Mouse (Mus musculus): ENCODE measurements around the gene Hipk2.

DNA sequence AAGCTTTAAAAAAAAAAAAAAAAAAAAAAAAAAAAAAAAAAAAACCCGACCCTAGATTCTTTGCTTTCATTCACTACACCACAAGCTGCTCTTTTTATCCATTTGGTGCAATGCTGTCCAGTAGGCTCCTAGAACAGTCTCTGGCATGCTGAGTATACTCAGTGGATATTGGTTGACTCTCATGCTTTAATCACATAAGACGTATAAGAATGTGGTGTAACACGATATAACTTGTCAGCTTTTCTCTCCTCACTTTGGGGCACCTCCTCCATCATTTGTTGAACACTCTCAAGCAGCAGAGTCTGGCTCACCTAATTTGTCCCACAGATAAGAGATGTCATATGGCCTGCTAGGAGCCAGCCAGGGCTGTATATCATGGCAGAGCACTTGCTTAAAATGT, 12.4 kb downstream of the Hipk2 start:
- TF ChIP-seq POLR2A (IDR thresholded peaks at IDR 0.05; ENCODE audit: borderline replicate concordance, control insufficient read depth, low read depth, low read length) (no peak), CTCF (IDR thresholded peaks at IDR 0.05; ENCODE audit: control insufficient read depth, insufficient read depth, low read length) (no peak)

All from bone marrow, adult 2 months (tissue).